Mouse (Mus musculus): ENCODE results near the gene Lrrtm4.

GRCm38 (mm10) chr6:80476153-80476552, 457.5 kb downstream of the Lrrtm4 start:
- TF ChIP-seq POLR2A (IDR thresholded peaks at IDR 0.05; ENCODE audit: low read depth, low read length) = no peak
- no peak for TF ChIP-seq CTCF (IDR thresholded peaks at IDR 0.05; ENCODE audit: extremely low read depth, insufficient read length, insufficient replicate concordance, low read depth, low read length)
